Mouse (Mus musculus): Measurements from ENCODE around the gene Cyb5d2. TPM values are rescaled to one million over a fixed set of nuclear protein-coding genes. Genes with fewer than 3 reads are reported as not detected.
A peak's percentile ranks its signal among the peaks of the same experiment; 100 is the strongest.

Cyb5d2 gene
- 3.0 and 3.4 TPM in 2 replicates for polyA plus RNA-seq (2014; fragmentation: Nextera tagmentation; extraction: Ambion mirVana)

GRCm38 (mm10) chr11:72795455-72796295, at the start of gene Cyb5d2, which contains the start of gene Zzef1:
TSS of gene Cyb5d2 (minus strand) at chr11:72796142.
TSS of gene Zzef1 (plus strand) at chr11:72796226.
- ATAC-seq (replicated peaks; ENCODE audit: insufficient number of reproducible peaks, low FRiP score, low TSS enrichment, low read depth) (peak; percentile 93), DNase-seq (ENCODE audit: low spot score) (peak; percentile 98)
- Histone ChIP-seq H3K27me3 (ENCODE audit: control insufficient read depth, insufficient read depth, low read length) (no peaks in the 10 kb centered on the region), H3K9me3 (replicated peaks; ENCODE audit: control insufficient read depth, low read length) (no peaks in the 10 kb centered on the region), H3K9ac (replicated peaks; ENCODE audit: low read length) (peak within 1 kb of the TSS; percentile 80), H3K4me3 (ENCODE audit: low read depth, low read length) (peak within 1 kb of the TSS; percentile 99), H3K36me3 (replicated peaks; ENCODE audit: control insufficient read depth, insufficient read depth, low read depth, low read length) (no peaks in the 10 kb centered on the region), H3K4me1 (ENCODE audit: control insufficient read depth, insufficient read depth, low read length) (0 out of 2 replicates have a peak, but pooled peaks cover 2% of the 10 kb centered on the region), H3K27ac (replicated peaks; ENCODE audit: low read depth, low read length) (no peak within 1 kb of the TSS), H3K4me2 (ENCODE audit: low read depth, low read length) (peak within 1 kb of the TSS; percentile 87)
- under 1% methylated on average over 69 of the region's 69 CpGs for WGBS

DNA sequence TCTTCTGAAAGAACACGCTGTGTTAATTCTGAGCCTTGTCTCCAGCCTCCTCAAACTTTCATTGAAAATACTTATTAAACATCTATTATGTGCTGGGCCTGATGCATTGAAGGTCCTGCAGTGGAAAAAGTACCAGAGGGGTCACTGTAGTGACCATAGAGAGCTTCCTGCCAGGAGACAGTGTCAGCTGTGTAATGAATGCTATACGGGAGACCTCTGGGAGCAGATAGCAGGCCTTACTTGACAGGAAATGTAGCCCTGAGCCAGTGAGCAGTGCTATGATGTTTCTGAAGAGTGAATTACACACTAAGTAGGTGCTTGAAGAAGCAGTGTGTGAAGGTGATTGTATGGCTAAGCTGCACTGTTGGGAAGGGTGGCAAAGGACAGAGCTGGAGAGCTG, 49.6 kb upstream of the Cyb5d2 start:
- Histone ChIP-seq H3K36me3 (replicated peaks; ENCODE audit: control insufficient read depth, insufficient read depth, low read depth, low read length) (no peaks in the 10 kb centered on the region; the same call in 1 of the 2 replicates), H3K9ac (replicated peaks; ENCODE audit: low read length) (no peak overlapping the region), H3K4me2 (ENCODE audit: low read depth, low read length) (no peak overlapping the region), H3K27me3 (ENCODE audit: control insufficient read depth, insufficient read depth, low read length) (no peaks in the 10 kb centered on the region), H3K27ac (replicated peaks; ENCODE audit: low read depth, low read length) (no peak overlapping the region), H3K4me3 (ENCODE audit: low read depth, low read length) (no peak overlapping the region), H3K9me3 (replicated peaks; ENCODE audit: control insufficient read depth, low read length) (no peaks in the 10 kb centered on the region), H3K4me1 (ENCODE audit: control insufficient read depth, insufficient read depth, low read length) (no peaks in the 10 kb centered on the region)
- WGBS: 86% methylated on average over 2 of the region's 2 CpGs
- ATAC-seq (replicated peaks; ENCODE audit: insufficient number of reproducible peaks, low FRiP score, low TSS enrichment, low read depth): no peak
- DNase-seq (ENCODE audit: low spot score): no peak

DNA sequence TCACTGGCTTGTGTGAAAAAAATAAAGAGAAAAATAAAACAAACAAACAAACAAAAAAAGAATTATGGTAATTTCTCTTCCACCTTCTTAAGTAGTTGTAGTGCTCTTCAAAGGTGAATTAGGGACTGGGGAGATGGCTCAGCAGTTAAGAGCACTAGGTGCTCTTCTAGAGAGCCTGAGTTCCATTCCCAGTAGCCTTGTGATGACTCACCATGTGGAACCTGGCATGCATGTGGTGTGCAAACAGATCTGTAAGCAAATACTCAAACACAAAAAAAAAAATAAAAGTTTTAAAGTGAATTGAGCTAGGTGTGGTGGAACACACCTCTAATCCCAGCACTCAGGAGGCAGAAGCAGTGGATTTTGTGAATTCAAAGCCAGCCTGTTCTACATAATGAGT, 47.6 kb upstream of the Cyb5d2 start:
- no peak overlapping the region for H3K4me3 ChIP-seq (ENCODE audit: low read depth, low read length)
- H3K4me2 ChIP-seq (ENCODE audit: low read depth, low read length): no peak overlapping the region
- no peak overlapping the region for H3K27ac ChIP-seq (replicated peaks; ENCODE audit: low read depth, low read length)
- no peaks in the 10 kb centered on the region; the same call in 1 of the 2 replicates for H3K36me3 ChIP-seq (replicated peaks; ENCODE audit: control insufficient read depth, insufficient read depth, low read depth, low read length)
- DNase-seq (ENCODE audit: low spot score) (no peak), ATAC-seq (replicated peaks; ENCODE audit: insufficient number of reproducible peaks, low FRiP score, low TSS enrichment, low read depth) (no peak)
- H3K9ac ChIP-seq (replicated peaks; ENCODE audit: low read length): no peak overlapping the region
- no peaks in the 10 kb centered on the region for H3K4me1 ChIP-seq (ENCODE audit: control insufficient read depth, insufficient read depth, low read length)
- H3K27me3 ChIP-seq (ENCODE audit: control insufficient read depth, insufficient read depth, low read length): no peaks in the 10 kb centered on the region
- no peaks in the 10 kb centered on the region for H3K9me3 ChIP-seq (replicated peaks; ENCODE audit: control insufficient read depth, low read length)

- DNase-seq (ENCODE audit: low spot score): no peak
- H3K9ac ChIP-seq (replicated peaks; ENCODE audit: low read length): no peak overlapping the region
- no peak overlapping the region for H3K27ac ChIP-seq (replicated peaks; ENCODE audit: low read depth, low read length)
- H3K4me3 ChIP-seq (ENCODE audit: low read depth, low read length): no peak overlapping the region
- no peak overlapping the region for H3K4me2 ChIP-seq (ENCODE audit: low read depth, low read length)
- no peaks in the 10 kb centered on the region for H3K27me3 ChIP-seq (ENCODE audit: control insufficient read depth, insufficient read depth, low read length)
- no peaks in the 10 kb centered on the region for H3K36me3 ChIP-seq (replicated peaks; ENCODE audit: control insufficient read depth, insufficient read depth, low read depth, low read length)
- WGBS: 72% methylated on average over 3 of the region's 3 CpGs
- ATAC-seq (replicated peaks; ENCODE audit: insufficient number of reproducible peaks, low FRiP score, low TSS enrichment, low read depth): no peak
- no peaks in the 10 kb centered on the region for H3K9me3 ChIP-seq (replicated peaks; ENCODE audit: control insufficient read depth, low read length)
- H3K4me1 ChIP-seq (ENCODE audit: control insufficient read depth, insufficient read depth, low read length): no peaks in the 10 kb centered on the region
Measured at GRCm38 (mm10) chr11:72842731-72843130, 46.8 kb upstream of the Cyb5d2 start.

DNA sequence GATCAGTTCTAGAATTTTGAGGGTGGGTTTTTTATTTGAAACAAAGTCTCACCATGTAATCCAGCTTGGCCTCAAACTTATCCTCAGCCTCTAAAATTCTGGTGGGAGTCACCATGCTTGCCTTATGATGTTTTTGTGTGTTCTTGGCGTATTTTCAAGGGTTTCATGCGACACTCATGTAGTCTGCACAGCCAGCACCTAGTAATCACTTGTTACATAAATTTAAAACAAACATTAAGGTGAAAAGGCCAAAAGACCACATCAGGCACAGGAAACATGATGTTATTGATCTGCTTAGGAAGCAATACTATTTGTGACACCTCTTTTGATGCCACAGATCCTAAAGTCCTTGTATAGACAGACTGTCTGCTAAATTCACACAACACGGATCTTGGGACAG, 33.9 kb upstream of the Cyb5d2 start:
- no peaks in the 10 kb centered on the region for H3K4me1 ChIP-seq (ENCODE audit: control insufficient read depth, insufficient read depth, low read length)
- no peak overlapping the region for H3K27ac ChIP-seq (replicated peaks; ENCODE audit: low read depth, low read length)
- ATAC-seq (replicated peaks; ENCODE audit: insufficient number of reproducible peaks, low FRiP score, low TSS enrichment, low read depth) (no peak), DNase-seq (ENCODE audit: low spot score) (no peak)
- H3K36me3 ChIP-seq (replicated peaks; ENCODE audit: control insufficient read depth, insufficient read depth, low read depth, low read length): no peaks in the 10 kb centered on the region
- H3K9ac ChIP-seq (replicated peaks; ENCODE audit: low read length): no peak overlapping the region
- WGBS: 88% methylated on average over 3 of the region's 3 CpGs
- no peak overlapping the region for H3K4me2 ChIP-seq (ENCODE audit: low read depth, low read length)
- no peaks in the 10 kb centered on the region for H3K9me3 ChIP-seq (replicated peaks; ENCODE audit: control insufficient read depth, low read length)
- H3K4me3 ChIP-seq (ENCODE audit: low read depth, low read length): no peak overlapping the region
- H3K27me3 ChIP-seq (ENCODE audit: control insufficient read depth, insufficient read depth, low read length): no peaks in the 10 kb centered on the region

GRCm38 (mm10) chr11:72821041-72821440, 25.1 kb upstream of the Cyb5d2 start:
- no peak overlapping the region for H3K4me2 ChIP-seq (ENCODE audit: low read depth, low read length)
- 95% methylated on average over 7 of the region's 7 CpGs for WGBS
- H3K36me3 ChIP-seq (replicated peaks; ENCODE audit: control insufficient read depth, insufficient read depth, low read depth, low read length): no peaks in the 10 kb centered on the region; the same call in none of the 2 replicates
- no peak for ATAC-seq (replicated peaks; ENCODE audit: insufficient number of reproducible peaks, low FRiP score, low TSS enrichment, low read depth)
- no peak for DNase-seq (ENCODE audit: low spot score)
- H3K9ac ChIP-seq (replicated peaks; ENCODE audit: low read length): no peak overlapping the region
- H3K9me3 ChIP-seq (replicated peaks; ENCODE audit: control insufficient read depth, low read length): no peaks in the 10 kb centered on the region
- no peak overlapping the region for H3K27ac ChIP-seq (replicated peaks; ENCODE audit: low read depth, low read length)
- no peak overlapping the region for H3K4me3 ChIP-seq (ENCODE audit: low read depth, low read length)
- no peaks in the 10 kb centered on the region for H3K27me3 ChIP-seq (ENCODE audit: control insufficient read depth, insufficient read depth, low read length)
- no peaks in the 10 kb centered on the region for H3K4me1 ChIP-seq (ENCODE audit: control insufficient read depth, insufficient read depth, low read length)

DNA sequence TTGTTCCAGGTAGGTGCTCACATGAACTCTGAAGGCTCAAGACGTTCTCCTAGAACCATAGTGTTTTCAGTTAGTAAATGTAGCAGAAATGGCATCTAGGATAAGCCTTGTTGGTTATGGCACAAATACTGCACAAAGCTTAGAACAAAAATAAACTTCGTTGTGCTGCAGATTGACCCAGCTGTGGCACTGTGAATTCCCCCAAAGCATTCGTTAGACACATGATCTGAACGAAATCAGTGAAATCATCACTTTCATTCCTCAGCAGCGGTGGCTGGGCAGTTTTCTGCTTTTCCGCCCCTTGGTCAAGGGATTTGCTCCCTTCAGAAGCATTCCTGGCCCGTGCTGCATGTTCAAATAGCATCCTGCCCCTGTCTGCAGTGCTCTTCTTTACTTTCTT, 22.1 kb upstream of the Cyb5d2 start:
- no peak for ATAC-seq (replicated peaks; ENCODE audit: insufficient number of reproducible peaks, low FRiP score, low TSS enrichment, low read depth)
- no peak for DNase-seq (ENCODE audit: low spot score)
- no peaks in the 10 kb centered on the region for H3K4me1 ChIP-seq (ENCODE audit: control insufficient read depth, insufficient read depth, low read length)
- 87% methylated on average over 7 of the region's 7 CpGs for WGBS
- H3K4me2 ChIP-seq (ENCODE audit: low read depth, low read length): no peak overlapping the region
- no peak overlapping the region for H3K4me3 ChIP-seq (ENCODE audit: low read depth, low read length)
- H3K9ac ChIP-seq (replicated peaks; ENCODE audit: low read length): no peak overlapping the region
- no peaks in the 10 kb centered on the region for H3K27me3 ChIP-seq (ENCODE audit: control insufficient read depth, insufficient read depth, low read length)
- H3K9me3 ChIP-seq (replicated peaks; ENCODE audit: control insufficient read depth, low read length): no peaks in the 10 kb centered on the region
- no peaks in the 10 kb centered on the region; the same call in 1 of the 2 replicates for H3K36me3 ChIP-seq (replicated peaks; ENCODE audit: control insufficient read depth, insufficient read depth, low read depth, low read length)
- H3K27ac ChIP-seq (replicated peaks; ENCODE audit: low read depth, low read length): no peak overlapping the region

- Histone ChIP-seq H3K4me3 (ENCODE audit: low read depth, low read length) (no peak overlapping the region), H3K4me2 (ENCODE audit: low read depth, low read length) (no peak overlapping the region), H3K27me3 (ENCODE audit: control insufficient read depth, insufficient read depth, low read length) (no peaks in the 10 kb centered on the region), H3K9me3 (replicated peaks; ENCODE audit: control insufficient read depth, low read length) (no peaks in the 10 kb centered on the region), H3K4me1 (ENCODE audit: control insufficient read depth, insufficient read depth, low read length) (no peaks in the 10 kb centered on the region), H3K9ac (replicated peaks; ENCODE audit: low read length) (no peak overlapping the region), H3K27ac (replicated peaks; ENCODE audit: low read depth, low read length) (no peak overlapping the region), H3K36me3 (replicated peaks; ENCODE audit: control insufficient read depth, insufficient read depth, low read depth, low read length) (no peaks in the 10 kb centered on the region; the same call in 1 of the 2 replicates)
- 84% methylated on average over 1 of the region's 1 CpGs for WGBS
- DNase-seq (ENCODE audit: low spot score): no peak
- no peak for ATAC-seq (replicated peaks; ENCODE audit: insufficient number of reproducible peaks, low FRiP score, low TSS enrichment, low read depth)
Measured at GRCm38 (mm10) chr11:72816859-72817258, 20.9 kb upstream of the Cyb5d2 start.
